Mouse (Mus musculus) bone marrow, adult 2 months (tissue): Measurements from ENCODE around the gene Sp6. TPM values are rescaled to one million over a fixed set of nuclear protein-coding genes. Genes with fewer than 3 reads are reported as not detected.

Experiments
- H3K27ac ChIP-seq: fragments of 200-500 bp; 2 replicates; pipeline ENCODE4 v1.5.1; 2012; ENCODE audit warnings: low read depth, mild to moderate bottlenecking, control low read depth, inconsistent platforms, low read length; ENCODE audit not compliant: control insufficient read depth, poor library complexity, insufficient read depth
- H3K4me1 ChIP-seq: fragments of 200-500 bp; 2 replicates; pipeline ENCODE4 v1.6.1; 2011; ENCODE audit warnings: low read length; ENCODE audit not compliant: control insufficient read depth, insufficient read depth
- H3K4me3 ChIP-seq: fragments of 200-500 bp; replicated peaks from 2 replicates; pipeline ENCODE3; 2011; ENCODE audit warnings: mild to moderate bottlenecking, low read depth, low read length, control low read depth; ENCODE audit not compliant: control insufficient read depth
- CTCF ChIP-seq: fragments of 200-500 bp; IDR thresholded peaks from 2 replicates; pipeline ENCODE4 v1.5.1; 2011; ENCODE audit warnings: low read length, control low read depth; ENCODE audit not compliant: control insufficient read depth, insufficient read depth
- POLR2A ChIP-seq: fragments of 200-500 bp; IDR thresholded peaks from 2 replicates; pipeline ENCODE4 v1.6.1; 2011; ENCODE audit warnings: low read depth, mild to moderate bottlenecking, control low read depth, low read length, borderline replicate concordance; ENCODE audit not compliant: control insufficient read depth
- WGBS: fragments of 180-500 bp; shearing (Covaris S2); methylation state at CpG from one replicate; pipeline ENCODE4 v1.1.7; 2018; 5-methylcytosine and 5-hydroxymethylcytosine counted together
- polyA plus RNA-seq: library from polyadenylated mRNA; stranded (reverse); fragments of >200 nt; gene quantifications from 2 replicates; pipeline ENCODE4 v1.2.4, GENCODE M21; 2011; ENCODE audit warnings: low replicate concordance; ENCODE audit not compliant: missing spikeins, insufficient read depth, insufficient read length

Gene Sp6
- polyA plus RNA-seq, 1 experiment = 1.00 TPM

- TF ChIP-seq CTCF (no peak), POLR2A (no peak)
- 66% methylated on average over 9 of the region's 9 CpGs for WGBS
- Histone ChIP-seq H3K4me1 (peaks cover 3% of the 10 kb centered on the region; the same call in 1 of the 2 replicates), H3K4me3 (no peak overlapping the region), H3K27ac (no peak overlapping the region)
Observed at GRCm38 (mm10) chr11:97007093-97007794, 6.0 kb upstream of the Sp6 start.

GRCm38 (mm10) chr11:97009198-97009790 lies 3.9 kb upstream of the Sp6 start:
- Histone ChIP-seq H3K4me3 (no peak overlapping the region), H3K27ac (no peak overlapping the region), H3K4me1 (peaks cover 3% of the 10 kb centered on the region; the same call in 1 of the 2 replicates)
- TF ChIP-seq POLR2A = no peak
- TF ChIP-seq CTCF = no peak
- 52% methylated on average over 8 of the region's 8 CpGs for WGBS

GRCm38 (mm10) chr11:97017696-97018582 lies 4.7 kb downstream of the Sp6 start:
- TF ChIP-seq POLR2A = no peak
- no peak for TF ChIP-seq CTCF
- H3K27ac ChIP-seq = no peak overlapping the region
- H3K4me1 ChIP-seq = no peaks in the 10 kb centered on the region
- no peak overlapping the region for H3K4me3 ChIP-seq
- WGBS = 2% methylated on average over 36 of the region's 36 CpGs

GRCm38 (mm10) chr11:97018583-97019344 lies 5.6 kb downstream of the Sp6 start:
- Histone ChIP-seq H3K4me1 (no peaks in the 10 kb centered on the region), H3K27ac (no peak overlapping the region), H3K4me3 (no peak overlapping the region)
- TF ChIP-seq POLR2A = no peak
- TF ChIP-seq CTCF = no peak
- WGBS = 2% methylated on average over 68 of the region's 68 CpGs

DNA sequence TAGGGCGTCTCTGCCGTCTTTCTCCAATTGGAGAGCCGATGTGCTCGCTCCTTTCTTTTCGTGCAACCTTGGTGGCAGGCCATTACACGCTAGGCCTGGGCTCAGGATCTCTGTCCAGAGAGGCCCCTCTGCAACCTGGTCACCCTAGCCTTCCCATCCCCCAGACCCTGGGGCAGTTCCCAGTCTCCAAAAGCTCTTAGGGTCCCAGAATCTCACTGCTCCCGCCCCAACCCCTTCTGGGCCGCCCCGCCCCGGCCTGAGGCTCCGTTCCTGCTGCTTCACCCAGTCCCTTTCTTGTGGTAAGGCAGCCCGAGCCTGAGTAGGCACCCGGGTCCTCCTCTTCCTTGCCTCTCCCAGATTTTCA lies 6.1 kb downstream of the Sp6 start:
- no peak overlapping the region for H3K4me3 ChIP-seq
- 17% methylated on average over 13 of the region's 13 CpGs for WGBS

DNA sequence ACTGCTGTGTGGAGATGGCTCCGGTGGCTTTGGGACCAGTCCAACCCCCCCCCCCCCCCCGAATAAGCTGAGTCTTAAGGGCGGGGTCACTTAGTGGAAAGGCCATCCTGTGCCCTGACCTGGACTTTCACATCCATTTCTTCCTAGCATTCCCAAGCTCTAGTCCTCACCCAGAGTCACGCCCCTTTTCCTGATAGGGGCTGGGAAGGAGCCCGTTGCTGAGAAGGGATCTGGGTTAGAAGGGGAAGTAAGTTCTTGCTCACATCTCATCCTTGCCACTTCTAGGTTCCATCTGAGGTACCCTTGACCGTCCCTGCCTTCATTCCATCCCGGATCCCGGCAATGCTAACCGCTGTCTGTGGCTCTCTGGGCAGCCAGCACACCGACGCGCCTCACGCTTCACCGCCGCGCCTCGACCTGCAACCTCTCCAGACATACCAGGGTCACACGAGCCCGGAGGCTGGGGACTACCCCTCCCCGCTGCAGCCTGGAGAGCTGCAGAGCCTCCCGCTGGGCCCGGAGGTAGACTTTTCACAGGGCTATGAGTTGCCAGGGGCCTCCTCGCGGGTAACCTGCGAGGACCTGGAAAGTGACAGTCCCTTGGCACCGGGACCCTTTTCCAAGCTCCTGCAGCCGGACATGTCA lies 8.0 kb downstream of the Sp6 start:
- no peak overlapping the region for H3K4me3 ChIP-seq
- 3% methylated on average over 27 of the region's 27 CpGs for WGBS
- H3K4me1 ChIP-seq = no peaks in the 10 kb centered on the region; the same call in 1 of the 2 replicates
- H3K27ac ChIP-seq = no peak overlapping the region
- TF ChIP-seq CTCF (no peak), POLR2A (no peak)

More for the DNA sequence above, 6.1 kb downstream of the Sp6 start:
- no peaks in the 10 kb centered on the region for H3K4me1 ChIP-seq
- TF ChIP-seq POLR2A (no peak), CTCF (no peak)
- H3K27ac ChIP-seq = no peak overlapping the region

GRCm38 (mm10) chr11:97021873-97022484 lies 8.8 kb downstream of the Sp6 start:
- no peak overlapping the region for H3K27ac ChIP-seq
- peak overlapping the region; percentile 69 for H3K4me3 ChIP-seq
- peak; percentile 80 for TF ChIP-seq CTCF
- peak; percentile 33; the same call in 1 of the 2 replicates for TF ChIP-seq POLR2A
- H3K4me1 ChIP-seq = no peaks in the 10 kb centered on the region; the same call in 1 of the 2 replicates
- 1% methylated on average over 50 of the region's 50 CpGs for WGBS
